Comparison of ENCODE assay signal across 15 mouse cellular contexts in genomic region chr2:27377164-27377563, GRCm38 (mm10). TPM values are rescaled to one million over a fixed set of nuclear protein-coding genes. Genes with fewer than 3 reads are reported as not detected.
A peak's percentile ranks its signal among the peaks of the same experiment; 100 is the strongest.
DNase-seq lines count a peak whose midpoint lies in the region; ATAC-seq and TF ChIP-seq lines count a peak whose summit lies in the region.
"Had no signal": no experiment of that assay in that cellular context is flagged by ENCODE, and none has a peak within 500 bp of the region (broad histone marks: within the 10 kb centered on the region; RNA-seq: fewer than 3 reads in every experiment).

No protein-coding gene starts in this region.

- no peaks in the 10 kb centered on the region for H3K36me3 ChIP-seq in kidney, embryonic 14.5 days (ENCODE audit: control insufficient read depth, insufficient read depth, low read length)
- no peaks in the 10 kb centered on the region for H3K36me3 ChIP-seq in embryonic facial prominence, embryonic 13.5 days
- H3K36me3 ChIP-seq in midbrain, embryonic 13.5 days, result peaks cover 3% of the 10 kb centered on the region; the same call in 1 of the 2 replicates
- H3K36me3 ChIP-seq in heart, embryonic 12.5 days, result no peaks in the 10 kb centered on the region

- ATAC-seq in kidney, embryonic 14.5 days (ENCODE audit: low FRiP score, low TSS enrichment), result no peak
- ATAC-seq in embryonic facial prominence, embryonic 13.5 days (ENCODE audit: insufficient number of reproducible peaks, insufficient read depth, low FRiP score, low TSS enrichment, low read depth), result no peak
- peak; percentile 49 for ATAC-seq in midbrain, embryonic 13.5 days
- no peak for ATAC-seq in heart, embryonic 12.5 days (ENCODE audit: insufficient number of reproducible peaks, low FRiP score)
- ATAC-seq: activated CD4-positive, CD25-positive, alpha-beta regulatory T cell, adult 4 months; intestine, embryonic 16.5 days had no signal

- H3K4me2 ChIP-seq in kidney, embryonic 14.5 days (replicated peaks; ENCODE audit: low read depth, low read length), result no peak overlapping the region
- H3K4me2 ChIP-seq in embryonic facial prominence, embryonic 13.5 days, result no peak overlapping the region
- no peak overlapping the region for H3K4me2 ChIP-seq in midbrain, embryonic 13.5 days (replicated peaks)
- H3K4me2 ChIP-seq in heart, embryonic 12.5 days, result no peak overlapping the region

- no peak overlapping the region for H3K4me3 ChIP-seq in kidney, embryonic 14.5 days (ENCODE audit: low read length)
- H3K4me3 ChIP-seq in embryonic facial prominence, embryonic 13.5 days, result no peak overlapping the region
- H3K4me3 ChIP-seq in midbrain, embryonic 13.5 days (replicated peaks), result no peak overlapping the region
- H3K4me3 ChIP-seq in heart, embryonic 12.5 days, result no peak overlapping the region
- H3K4me3 ChIP-seq: erythroblast, embryonic 14.5 days; heart, adult 2 months had no signal

- H3K9ac ChIP-seq in kidney, embryonic 14.5 days (ENCODE audit: low read depth, low read length), result no peak overlapping the region
- no peak overlapping the region for H3K9ac ChIP-seq in embryonic facial prominence, embryonic 13.5 days
- H3K9ac ChIP-seq in midbrain, embryonic 13.5 days (replicated peaks), result no peak overlapping the region
- H3K9ac ChIP-seq in heart, embryonic 12.5 days, result no peak overlapping the region
- H3K9ac ChIP-seq: liver, embryonic 14.5 days had no signal

- 60% methylated on average over 8 of the region's 8 CpGs for WGBS in kidney, embryonic 14.5 days
- WGBS in embryonic facial prominence, embryonic 13.5 days, result 43% methylated on average over 8 of the region's 8 CpGs
- WGBS in midbrain, embryonic 13.5 days, result 18% methylated on average over 8 of the region's 8 CpGs
- WGBS in heart, embryonic 12.5 days, result 80% methylated on average over 8 of the region's 8 CpGs

- peaks cover 32% of the 10 kb centered on the region; the same call in 1 of the 2 replicates for H3K4me1 ChIP-seq in kidney, embryonic 14.5 days (ENCODE audit: control insufficient read depth, insufficient read depth, low read length)
- H3K4me1 ChIP-seq in embryonic facial prominence, embryonic 13.5 days, result peaks cover 33% of the 10 kb centered on the region
- H3K4me1 ChIP-seq in midbrain, embryonic 13.5 days (replicated peaks), result peaks cover 83% of the 10 kb centered on the region
- peaks cover 56% of the 10 kb centered on the region for H3K4me1 ChIP-seq in heart, embryonic 12.5 days (replicated peaks)

- TF ChIP-seq POLR2A in brain, embryonic 14.5 days (IDR thresholded peaks at IDR 0.05; ENCODE audit: borderline replicate concordance, extremely low read depth, insufficient read depth, insufficient read length, poor library complexity, severe bottlenecking), result no peak

- DNase-seq in kidney, postnatal 14 days, result peak; percentile 38
- DNase-seq in brain, embryonic 14.5 days (ENCODE audit: low read depth), result peak; percentile 81
- DNase-seq in layer of hippocampus, postnatal 14 days (ENCODE audit: low spot score in 2 of 2), result no peak
- DNase-seq: heart, adult 2 months; heart, postnatal 10 days; lung, postnatal 36 days; right cerebral cortex, postnatal 4 days had no signal

- no peak for TF ChIP-seq CTCF in brain, embryonic 14.5 days (IDR thresholded peaks at IDR 0.05; ENCODE audit: borderline replicate concordance, extremely low read depth, insufficient read depth, insufficient read length)

- no peaks in the 10 kb centered on the region for H3K9me3 ChIP-seq in kidney, embryonic 14.5 days (ENCODE audit: control insufficient read depth, low read length)
- H3K9me3 ChIP-seq in embryonic facial prominence, embryonic 13.5 days, result no peaks in the 10 kb centered on the region
- H3K9me3 ChIP-seq in midbrain, embryonic 13.5 days, result no peaks in the 10 kb centered on the region
- H3K9me3 ChIP-seq in heart, embryonic 12.5 days (replicated peaks), result no peaks in the 10 kb centered on the region

- H3K27ac ChIP-seq in kidney, embryonic 14.5 days (ENCODE audit: low read depth, low read length), result no peak overlapping the region
- H3K27ac ChIP-seq in embryonic facial prominence, embryonic 13.5 days, result peak overlapping the region; percentile 33; the same call in 1 of the 2 replicates
- peak overlapping the region; percentile 61 for H3K27ac ChIP-seq in midbrain, embryonic 13.5 days
- H3K27ac ChIP-seq in heart, embryonic 12.5 days (ENCODE audit: poor library complexity, severe bottlenecking), result no peak overlapping the region
- H3K27ac ChIP-seq: heart, adult 2 months; liver, embryonic 14.5 days had no signal

- H3K27me3 ChIP-seq in kidney, embryonic 14.5 days (ENCODE audit: control insufficient read depth, insufficient read depth, low read length), result no peaks in the 10 kb centered on the region
- no peaks in the 10 kb centered on the region for H3K27me3 ChIP-seq in embryonic facial prominence, embryonic 13.5 days
- no peaks in the 10 kb centered on the region for H3K27me3 ChIP-seq in midbrain, embryonic 13.5 days
- peaks cover 4% of the 10 kb centered on the region; the same call in 1 of the 2 replicates for H3K27me3 ChIP-seq in heart, embryonic 12.5 days (replicated peaks)

RNA-seq across cellular contexts. Expression of gene Vav2, which starts 49.7 kb away (rescaled TPM):
- polyA plus RNA-seq in kidney, embryonic 14.5 days (2014; fragmentation: Nextera tagmentation; extraction: Ambion mirVana), result 6.3 and 8.2 TPM in 2 replicates
- polyA plus RNA-seq in brain, embryonic 14.5 days (2012; rRNA removed), result 52.9 and 55.0 TPM in 2 replicates
- polyA plus RNA-seq in embryonic facial prominence, embryonic 13.5 days (2015; fragmentation: Nextera tagmentation; extraction: Ambion mirVana), result 5.2 and 5.4 TPM in 2 replicates
- 12.7 and 15.4 TPM in 2 replicates for polyA plus RNA-seq in midbrain, embryonic 13.5 days (2015; fragmentation: Nextera tagmentation; extraction: Ambion mirVana)
- total RNA-seq in layer of hippocampus, postnatal 14 days (2021), result 10 to 100 TPM; 19.5 to 21.8 TPM
- 4.5 and 5.4 TPM in 2 replicates for polyA plus RNA-seq in heart, embryonic 12.5 days (2016; fragmentation: Nextera tagmentation; extraction: Ambion mirVana)

Comparison
In these comparisons a context has a peak if more than half of its experiments do, and no peak if none do; other contexts are left out.
1. DNase-seq: peak in kidney, postnatal 14 days (single experiment) and brain, embryonic 14.5 days (single experiment); none in layer of hippocampus, postnatal 14 days (0 of 2).
2. H3K27ac ChIP-seq: peak in embryonic facial prominence, embryonic 13.5 days (single experiment) and midbrain, embryonic 13.5 days (single experiment); none in kidney, embryonic 14.5 days (single experiment) and heart, embryonic 12.5 days (single experiment).